Mouse (Mus musculus) kidney, postnatal 0 days (tissue): ENCODE measurements around the gene Ifnar2. TPM values are rescaled to one million over a fixed set of nuclear protein-coding genes. Genes with fewer than 3 reads are reported as not detected.

Experiments used
- ATAC-seq: fragments of 200-750 bp; cut with Nextera tagmentation; replicated peaks from 2 replicates; pipeline ENCODE4 v1.8.0; 2017; ENCODE audit warnings: low read depth, moderate number of reproducible peaks, moderate TSS enrichment, moderate library complexity; ENCODE audit not compliant: low FRiP score
- DNase-seq: peaks from one replicate; pipeline ENCODE4 v3.0.0-alpha.2; 2016; ENCODE audit warnings: low spot score
- H3K27ac ChIP-seq: fragments of 300-500 bp; sonication (generic); 2 replicates; pipeline ENCODE4 v1.5.1; 2014; ENCODE audit warnings: mild to moderate bottlenecking
- H3K27me3 ChIP-seq: fragments of 300-500 bp; sonication (generic); 2 replicates; pipeline ENCODE4 v1.6.1; 2014; ENCODE audit warnings: low read length, mixed read lengths; ENCODE audit not compliant: insufficient read depth
- H3K36me3 ChIP-seq: fragments of 300-500 bp; sonication (generic); 2 replicates; pipeline ENCODE4 v1.6.1; 2014; ENCODE audit warnings: low read length, mixed read lengths; ENCODE audit not compliant: insufficient read depth
- H3K4me1 ChIP-seq: fragments of 300-500 bp; sonication (generic); replicated peaks from 2 replicates; pipeline ENCODE4 v1.6.1; 2014; ENCODE audit warnings: antibody characterized with exemption, low read length, mixed read lengths; ENCODE audit not compliant: insufficient read depth
- H3K4me2 ChIP-seq: fragments of 300-500 bp; sonication (generic); 2 replicates; pipeline ENCODE4 v1.6.1; 2014; ENCODE audit warnings: mild to moderate bottlenecking, low read length, moderate library complexity, mixed read lengths
- H3K4me3 ChIP-seq: fragments of 300-500 bp; sonication (generic); replicated peaks from 2 replicates; pipeline ENCODE4 v1.5.1; 2014; ENCODE audit warnings: low read depth, low read length
- H3K9ac ChIP-seq: fragments of 300-500 bp; sonication (generic); 2 replicates; pipeline ENCODE4 v1.6.1; 2014; ENCODE audit warnings: low read depth, low read length
- H3K9me3 ChIP-seq: fragments of 300-500 bp; sonication (generic); replicated peaks from 2 replicates; pipeline ENCODE4 v1.6.1; 2016; ENCODE audit warnings: low read length, inconsistent platforms, mixed read lengths
- CTCF ChIP-seq: IDR thresholded peaks from 2 replicates; pipeline ENCODE4 v1.5.1; 2016; ENCODE audit warnings: antibody characterized with exemption, low read depth, mild to moderate bottlenecking, moderate library complexity
- WGBS: fragments of 180-500 bp; shearing (Covaris S2); extraction: QIAGEN DNeasy Blood & Tissue Kit; methylation state at CpG from one replicate; pipeline ENCODE4 v1.1.7; 2014; 5-methylcytosine and 5-hydroxymethylcytosine counted together
- polyA plus RNA-seq: library from polyadenylated mRNA; unstranded; fragments of >200 nt; fragmentation: Nextera tagmentation; extraction: Ambion mirVana; gene quantifications from 2 replicates; pipeline ENCODE4 v1.2.1, GENCODE M21; 2015

Ifnar2 gene
- polyA plus RNA-seq, 1 experiment from 2014 or later: 60.7 TPM

DNA sequence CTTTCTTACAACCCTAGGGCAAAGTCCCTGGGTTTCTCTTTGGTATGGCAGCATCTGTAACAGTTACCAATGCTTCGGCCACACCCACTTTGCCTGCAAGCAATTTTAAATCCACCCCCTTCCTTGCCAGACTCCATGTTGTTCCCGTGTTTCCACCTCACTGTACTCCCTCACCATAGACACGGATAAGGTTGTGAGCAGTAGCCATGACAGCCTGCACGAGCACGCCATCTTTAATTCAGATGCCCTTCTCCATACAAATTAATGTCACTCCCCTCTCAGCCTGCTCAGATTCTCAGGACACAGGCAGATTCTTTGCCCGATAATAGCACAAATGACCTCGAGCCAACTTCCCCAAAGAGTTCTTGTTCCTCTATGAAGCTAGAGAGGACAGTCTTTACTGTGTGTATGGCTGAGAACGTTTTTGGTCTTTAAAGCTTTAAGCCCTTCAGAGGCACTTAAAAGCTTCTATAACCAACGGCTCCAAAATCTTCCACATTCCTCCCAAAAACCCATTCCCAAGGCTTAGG lies 9.7 kb downstream of the Ifnar2 start:
- WGBS: 92% methylated on average over 9 of the region's 9 CpGs
- Histone ChIP-seq H3K4me2 (no peak overlapping the region), H3K9ac (no peak overlapping the region), H3K27me3 (no peaks in the 10 kb centered on the region), H3K27ac (no peak overlapping the region), H3K4me1 (peaks cover 21% of the 10 kb centered on the region), H3K9me3 (no peaks in the 10 kb centered on the region), H3K36me3 (0 out of 2 replicates have a peak, but pooled peaks cover 9% of the 10 kb centered on the region), H3K4me3 (no peak overlapping the region)
- ATAC-seq: no peak
- no peak for DNase-seq
- TF ChIP-seq CTCF: no peak

DNA sequence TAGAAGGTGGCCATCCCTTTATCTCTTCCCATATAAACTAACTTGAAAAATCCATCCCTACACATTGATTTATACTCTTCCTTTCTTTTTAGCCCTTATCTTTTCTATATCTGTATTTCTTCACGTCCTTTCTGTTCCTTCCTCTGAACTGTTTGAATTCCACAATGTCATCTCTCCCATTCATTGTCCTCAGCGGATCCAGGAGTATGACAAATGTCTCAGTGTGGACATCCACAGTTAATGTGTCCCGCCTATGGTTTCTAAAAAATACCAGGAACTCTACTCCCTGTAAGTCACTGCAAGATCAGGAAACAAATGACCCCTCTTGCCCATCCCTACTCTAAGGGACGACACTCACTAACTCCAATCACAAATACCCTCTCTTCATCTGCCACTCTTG lies 11.6 kb downstream of the Ifnar2 start:
- peak overlapping the region; percentile 58; the same call in 1 of the 2 replicates for H3K27ac ChIP-seq
- peaks cover 12% of the 10 kb centered on the region for H3K4me1 ChIP-seq
- H3K4me2 ChIP-seq: no peak overlapping the region
- H3K27me3 ChIP-seq: no peaks in the 10 kb centered on the region
- peaks cover 20% of the 10 kb centered on the region; the same call in 1 of the 2 replicates for H3K36me3 ChIP-seq
- ATAC-seq: no peak
- no peak overlapping the region for H3K9ac ChIP-seq
- no peak for DNase-seq
- no peaks in the 10 kb centered on the region for H3K9me3 ChIP-seq
- TF ChIP-seq CTCF: no peak
- H3K4me3 ChIP-seq: no peak overlapping the region
- WGBS: 74% methylated on average over 4 of the region's 4 CpGs

DNA sequence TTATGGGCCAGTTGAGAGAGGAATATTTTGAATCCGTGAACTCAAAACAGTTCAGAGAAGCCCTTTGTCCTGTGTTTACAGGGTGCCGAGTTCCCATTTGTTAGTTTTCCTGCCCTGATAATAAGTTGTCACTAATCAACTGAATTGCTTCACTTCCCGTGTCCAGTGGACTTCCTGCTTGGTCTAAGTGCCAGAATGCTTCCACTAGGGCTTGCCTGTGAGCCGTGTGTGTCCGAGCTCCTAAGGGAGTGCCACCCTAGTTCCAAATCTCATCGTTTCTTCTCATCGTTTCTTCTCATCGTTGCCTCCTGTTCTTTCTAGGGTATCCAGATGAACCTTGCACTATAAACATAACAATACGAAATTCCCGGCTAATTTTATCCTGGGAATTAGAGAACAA lies 13.0 kb downstream of the Ifnar2 start:
- Histone ChIP-seq H3K9ac (0 out of 2 replicates have a peak overlapping the region, but pooled peaks have one; percentile 13), H3K27me3 (no peaks in the 10 kb centered on the region), H3K4me2 (no peak overlapping the region), H3K4me3 (no peak overlapping the region), H3K36me3 (peaks cover 24% of the 10 kb centered on the region; the same call in 1 of the 2 replicates), H3K27ac (peak overlapping the region; percentile 57), H3K4me1 (0 out of 2 replicates have a peak, but pooled peaks cover 10% of the 10 kb centered on the region), H3K9me3 (no peaks in the 10 kb centered on the region)
- 0 out of 2 replicates have a peak, but pooled peaks have one; percentile 33 for ATAC-seq
- DNase-seq: peak; percentile 72
- no peak for TF ChIP-seq CTCF
- 17% methylated on average over 10 of the region's 10 CpGs for WGBS

DNA sequence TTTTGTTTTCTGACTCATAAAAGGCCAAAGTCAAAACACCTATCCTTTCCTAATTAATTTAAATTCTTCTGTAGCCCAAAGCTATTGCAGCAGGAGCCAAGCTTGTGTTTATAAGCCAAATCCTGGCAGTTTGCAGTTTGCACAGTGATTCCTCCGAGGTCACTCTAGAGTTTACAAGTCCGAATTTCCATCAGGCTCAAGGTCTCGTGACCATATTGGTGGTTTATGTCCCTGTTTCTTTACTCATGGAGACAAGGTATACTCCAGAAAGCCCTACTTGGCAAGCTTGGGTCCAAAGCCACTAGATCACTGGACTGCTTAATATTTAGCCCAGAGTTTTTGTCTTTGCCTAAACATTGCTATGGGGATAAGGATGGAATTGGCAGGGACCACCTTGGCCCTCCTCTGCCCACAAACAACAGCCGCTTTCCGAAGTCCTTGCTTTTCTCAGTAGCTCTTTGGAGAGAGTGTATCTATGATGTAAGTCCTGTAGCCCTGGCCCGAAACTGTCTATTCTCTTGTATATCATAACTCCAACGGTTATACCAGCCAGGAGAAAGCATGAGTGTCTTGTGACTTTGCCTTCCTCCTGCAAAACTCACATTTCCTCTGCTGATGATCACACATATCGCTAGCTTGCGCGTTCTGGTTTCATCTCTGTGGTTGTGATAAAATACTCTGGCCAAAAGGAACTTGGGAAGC lies 14.0 kb downstream of the Ifnar2 start:
- Histone ChIP-seq H3K9me3 (no peaks in the 10 kb centered on the region), H3K4me1 (0 out of 2 replicates have a peak, but pooled peaks cover 6% of the 10 kb centered on the region), H3K27ac (no peak overlapping the region), H3K9ac (no peak overlapping the region), H3K27me3 (no peaks in the 10 kb centered on the region), H3K4me2 (no peak overlapping the region), H3K36me3 (peaks cover 25% of the 10 kb centered on the region; the same call in 1 of the 2 replicates), H3K4me3 (no peak overlapping the region)
- DNase-seq (no peak), ATAC-seq (no peak)
- 89% methylated on average over 10 of the region's 10 CpGs for WGBS
- TF ChIP-seq CTCF: no peak

DNA sequence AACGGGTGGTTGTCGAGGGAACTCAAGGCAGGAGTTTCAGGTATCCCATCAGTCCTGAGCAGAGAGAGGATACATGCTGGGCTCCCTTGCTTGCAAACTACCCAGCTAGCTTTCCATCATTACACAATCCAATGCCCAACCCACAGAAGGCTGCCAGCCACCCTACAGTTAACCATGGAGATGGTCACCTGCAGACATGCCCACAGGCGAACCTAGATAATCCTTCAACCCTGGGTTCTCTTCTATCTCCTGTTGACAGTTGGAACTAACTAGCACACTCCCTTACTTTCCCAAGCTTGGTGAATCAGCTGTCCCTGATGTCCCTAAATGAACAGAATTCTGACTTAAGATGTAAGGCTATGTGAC lies 14.5 kb downstream of the Ifnar2 start:
- ATAC-seq: no peak
- H3K27ac ChIP-seq: no peak overlapping the region
- WGBS: 91% methylated on average over 3 of the region's 3 CpGs
- H3K36me3 ChIP-seq: peaks cover 26% of the 10 kb centered on the region; the same call in 1 of the 2 replicates
- no peaks in the 10 kb centered on the region for H3K27me3 ChIP-seq
- H3K9me3 ChIP-seq: no peaks in the 10 kb centered on the region
- DNase-seq: no peak
- no peak overlapping the region for H3K4me2 ChIP-seq
- no peak overlapping the region for H3K9ac ChIP-seq
- 0 out of 2 replicates have a peak, but pooled peaks cover 6% of the 10 kb centered on the region for H3K4me1 ChIP-seq
- no peak overlapping the region for H3K4me3 ChIP-seq
- no peak for TF ChIP-seq CTCF

DNA sequence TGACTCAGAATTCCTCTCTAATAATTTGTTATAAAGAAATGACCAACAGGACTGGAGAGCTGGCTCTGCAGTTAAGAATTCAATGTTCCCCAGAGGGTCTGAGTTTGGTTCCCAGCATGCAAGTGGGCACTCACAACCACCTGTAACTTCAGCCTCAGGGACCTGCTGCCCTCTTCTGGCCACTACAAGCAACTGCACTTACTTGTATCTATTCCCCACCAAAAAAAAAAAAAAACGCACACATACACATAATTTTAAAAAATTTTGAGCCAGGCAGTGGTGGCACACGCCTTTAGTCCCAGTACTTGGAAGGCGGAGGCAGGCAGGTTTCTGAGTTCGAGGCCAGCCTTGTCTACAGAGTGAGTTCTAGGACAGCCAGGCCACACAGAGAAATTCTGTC lies 17.5 kb downstream of the Ifnar2 start:
- no peak for DNase-seq
- ATAC-seq: no peak
- peaks cover 34% of the 10 kb centered on the region for H3K36me3 ChIP-seq

More for the DNA sequence above, 17.5 kb downstream of the Ifnar2 start:
- H3K4me1 ChIP-seq: 0 out of 2 replicates have a peak, but pooled peaks cover 2% of the 10 kb centered on the region
- 95% methylated on average over 4 of the region's 4 CpGs for WGBS
- peak; percentile 59 for TF ChIP-seq CTCF
- no peak overlapping the region for H3K27ac ChIP-seq
- no peak overlapping the region for H3K4me2 ChIP-seq
- H3K9ac ChIP-seq: no peak overlapping the region
- no peaks in the 10 kb centered on the region for H3K9me3 ChIP-seq
- no peak overlapping the region for H3K4me3 ChIP-seq
- H3K27me3 ChIP-seq: no peaks in the 10 kb centered on the region
